Mouse (Mus musculus): ENCODE measurements around the gene Mdga1.

Mdga1 gene

DNA sequence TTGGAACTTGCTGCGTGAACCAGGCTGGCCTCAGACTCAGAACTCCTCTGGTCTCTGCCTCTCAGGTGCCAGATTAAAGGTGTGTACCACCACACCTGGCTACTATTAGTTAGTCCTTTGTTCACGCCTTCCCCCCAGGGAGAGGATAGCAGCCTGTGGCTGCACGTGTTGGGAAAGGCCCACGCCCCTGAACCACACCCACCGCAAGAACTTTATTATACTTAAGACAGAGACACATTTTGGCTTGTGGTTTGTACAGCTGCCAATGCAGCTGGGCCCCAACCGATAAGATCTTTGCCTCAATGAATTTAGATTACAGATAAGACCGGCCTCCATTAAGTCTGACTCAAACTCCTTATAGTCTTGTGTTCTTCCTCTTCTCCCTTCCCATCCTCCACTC is 10.0 kb upstream of the Mdga1 start:
- DNase-seq, result no peak

DNA sequence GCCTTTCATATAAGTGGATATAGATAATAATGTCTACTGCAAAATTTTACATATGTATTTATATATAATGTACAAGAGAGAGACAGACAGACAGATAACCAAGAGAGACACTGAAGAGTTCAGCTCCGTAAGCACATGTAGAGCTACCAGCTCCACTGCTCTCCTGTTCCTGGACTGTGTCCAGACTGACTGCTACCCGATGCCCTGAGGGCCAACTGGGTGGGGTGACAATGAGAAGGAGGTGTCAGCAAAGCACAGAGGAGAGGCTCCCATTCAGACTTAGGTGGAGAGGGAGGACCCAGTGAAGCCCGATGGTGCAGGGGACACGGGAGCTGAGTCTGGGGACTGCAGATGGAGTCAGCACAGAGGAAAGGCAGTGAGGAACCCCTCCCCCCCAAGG is 9.1 kb upstream of the Mdga1 start:
- no peak for DNase-seq

DNA sequence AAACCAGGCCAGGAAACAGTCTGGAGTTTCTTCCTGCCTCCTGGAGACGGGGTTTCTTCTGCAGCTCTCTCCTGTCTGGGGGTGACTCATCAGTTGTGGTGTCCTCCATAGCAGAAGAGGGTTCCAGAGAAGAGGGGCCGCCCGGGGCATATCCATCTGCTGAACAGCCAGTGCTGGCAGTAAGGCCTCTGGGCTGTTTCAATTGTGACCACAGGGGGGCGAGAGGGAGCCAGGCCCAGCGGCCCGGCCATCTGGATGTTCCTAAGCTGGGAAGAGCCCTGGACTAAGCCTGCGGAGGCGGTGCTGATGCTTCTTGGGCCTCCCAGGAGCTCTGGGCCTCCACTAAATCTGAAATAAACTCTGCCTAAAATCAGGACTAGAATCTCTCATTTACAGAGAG is 5.8 kb upstream of the Mdga1 start:
- peak; percentile 89 for DNase-seq

DNA sequence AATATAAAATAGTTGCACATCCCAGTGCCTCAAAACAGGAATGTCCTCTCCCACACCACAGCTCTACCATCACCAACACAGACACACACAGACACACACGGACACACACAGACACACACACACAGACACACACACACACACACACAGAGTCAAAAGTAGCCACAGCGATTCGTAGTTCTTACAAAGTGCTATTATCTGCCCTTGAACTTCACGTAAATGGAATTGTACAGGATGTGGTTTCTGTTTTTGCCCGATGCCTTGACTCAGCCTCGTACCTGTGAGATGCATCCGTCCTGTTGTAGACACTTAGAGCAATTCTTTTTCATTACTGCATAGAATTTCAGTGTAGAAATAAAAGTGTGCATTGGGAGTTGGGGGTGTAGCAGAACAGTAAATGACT is 3.3 kb upstream of the Mdga1 start:
- DNase-seq, result no peak

DNA sequence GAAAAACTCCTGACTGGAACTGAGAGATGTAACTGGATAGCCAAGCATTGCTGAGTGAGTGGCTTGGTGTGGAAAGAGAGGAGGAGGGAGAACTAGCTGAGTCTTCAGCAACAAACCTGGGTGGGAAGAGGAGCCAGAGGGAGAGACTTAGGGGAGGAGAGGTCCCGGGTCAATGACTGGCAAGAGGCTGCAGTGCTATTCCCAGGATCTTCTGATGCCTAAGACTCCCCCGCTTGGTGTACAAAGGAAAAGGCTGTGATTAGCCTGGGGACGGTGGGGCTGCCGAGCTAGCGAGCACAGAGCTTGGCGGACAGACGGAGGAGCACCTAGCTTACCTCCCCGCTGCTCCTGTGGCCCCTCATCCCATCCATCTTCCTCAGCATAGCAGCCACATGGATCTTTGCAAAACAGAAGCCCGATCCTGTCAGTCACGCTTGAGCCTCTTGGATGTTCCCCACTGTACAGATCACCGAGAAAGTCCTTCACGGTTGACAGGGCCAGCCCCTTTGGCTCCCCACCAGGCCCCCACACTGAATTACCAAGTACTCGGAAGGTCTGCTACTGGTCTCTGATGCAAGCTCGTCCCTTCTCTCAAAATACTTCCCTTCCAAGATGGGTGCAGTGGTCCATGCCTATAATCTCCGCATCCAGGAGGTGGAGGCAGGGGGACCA is 2.0 kb upstream of the Mdga1 start:
- DNase-seq, result no peak

DNA sequence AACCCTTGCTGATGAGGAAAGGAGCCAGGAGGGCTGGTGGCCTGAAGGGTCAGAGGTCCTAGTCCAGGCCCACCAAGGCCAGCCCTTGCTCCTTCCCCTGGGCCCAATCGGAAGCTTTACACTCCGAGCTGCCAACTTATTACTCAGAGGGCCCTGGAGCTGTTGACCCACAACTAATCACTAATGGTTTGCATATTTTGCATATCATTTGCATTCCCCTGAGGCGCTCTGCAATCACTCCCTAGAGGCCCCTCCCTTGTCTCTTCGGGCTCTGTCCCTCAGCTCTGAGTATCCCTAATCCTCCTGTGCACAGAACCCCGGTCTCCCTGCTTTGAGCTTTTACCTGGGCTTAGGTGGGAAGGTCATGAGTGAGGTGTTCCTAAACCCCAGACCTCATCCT is 4.4 kb downstream of the Mdga1 start:
- no peak for DNase-seq

DNA sequence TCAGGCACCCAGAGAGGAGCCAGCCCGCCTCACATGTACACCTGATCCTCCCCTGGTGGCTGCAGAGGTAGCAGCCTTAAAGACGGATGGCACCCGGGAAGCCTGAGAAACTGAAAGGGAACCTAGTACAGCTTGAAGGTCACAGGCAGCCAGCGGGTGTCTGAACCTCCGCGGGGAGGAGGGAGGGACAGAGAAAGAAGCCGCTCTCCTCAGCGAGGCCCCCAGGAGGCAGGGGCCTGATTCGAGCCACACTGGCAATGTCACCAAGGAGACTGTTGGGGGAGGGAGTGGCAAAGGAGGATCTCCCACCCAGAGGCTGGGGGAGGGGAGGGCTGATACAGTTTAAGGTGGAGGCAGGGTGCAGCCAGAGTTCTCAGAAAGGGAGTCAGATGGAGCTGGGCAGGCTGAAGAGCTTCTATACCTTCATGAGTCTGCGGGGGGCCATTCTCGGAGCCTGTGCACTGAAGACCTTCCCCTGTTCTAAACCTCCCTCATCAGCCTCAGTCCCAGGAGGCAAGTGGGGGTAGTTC is 6.1 kb downstream of the Mdga1 start:
- DNase-seq, result no peak

DNA sequence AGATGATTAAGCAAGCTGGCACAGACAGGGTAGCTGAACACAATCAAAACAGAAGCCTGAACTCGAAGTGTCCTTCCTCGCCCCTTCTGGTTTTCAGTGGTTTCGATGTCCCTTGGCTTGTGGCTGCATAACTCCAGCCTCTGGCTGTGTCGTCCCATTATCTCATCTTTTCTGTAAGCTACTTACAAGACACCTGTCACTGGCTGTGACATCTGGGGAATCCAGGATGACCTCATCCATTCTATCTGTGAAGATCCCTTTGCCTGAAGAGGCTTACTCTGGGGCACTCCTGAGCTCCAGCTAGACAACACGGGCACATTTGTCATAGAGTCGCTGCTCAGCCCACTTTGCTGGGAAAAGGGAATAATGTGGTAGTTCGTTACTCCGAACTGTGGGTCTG is 14.0 kb downstream of the Mdga1 start:
- no peak for DNase-seq

DNA sequence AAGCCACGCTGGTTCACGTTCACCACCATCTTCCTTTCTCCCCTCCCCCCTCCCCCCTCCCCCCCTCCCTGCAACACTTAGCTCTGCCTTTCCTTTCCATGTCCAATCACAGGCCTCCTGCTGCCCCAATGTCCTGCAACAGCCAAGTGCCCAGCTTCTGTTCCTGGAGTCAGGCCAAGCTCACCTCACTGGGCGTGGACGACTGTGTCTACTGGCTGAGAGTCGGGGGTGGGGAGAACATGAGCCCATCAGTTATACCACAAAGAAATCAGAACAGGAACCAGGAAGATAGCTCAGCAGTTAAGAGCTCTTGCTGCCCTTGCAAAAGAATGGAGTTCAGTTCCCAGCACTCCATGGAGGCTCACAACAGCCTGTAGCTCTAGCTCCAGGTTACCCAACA is 15.6 kb downstream of the Mdga1 start:
- DNase-seq, result no peak

DNA sequence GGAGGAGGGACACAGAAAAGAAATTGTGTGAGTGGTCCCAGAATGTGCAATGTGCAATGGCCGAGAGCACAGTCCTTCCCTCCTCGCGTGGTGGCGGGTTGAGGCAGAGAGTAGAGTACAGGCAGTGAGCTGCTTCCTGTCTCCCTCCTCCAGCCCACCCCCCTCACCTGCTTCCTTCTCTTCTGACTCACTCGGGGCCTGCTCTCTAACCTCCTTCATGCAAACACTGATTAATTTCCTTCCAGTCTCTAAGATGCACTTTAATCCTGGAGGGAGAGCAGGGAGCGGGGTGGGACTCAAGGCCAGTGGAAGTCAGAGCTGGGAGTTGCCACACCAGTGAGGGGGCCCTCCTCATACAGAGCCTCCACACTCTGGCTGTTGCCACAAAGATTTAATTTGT is 18.8 kb downstream of the Mdga1 start:
- DNase-seq, result no peak

DNA sequence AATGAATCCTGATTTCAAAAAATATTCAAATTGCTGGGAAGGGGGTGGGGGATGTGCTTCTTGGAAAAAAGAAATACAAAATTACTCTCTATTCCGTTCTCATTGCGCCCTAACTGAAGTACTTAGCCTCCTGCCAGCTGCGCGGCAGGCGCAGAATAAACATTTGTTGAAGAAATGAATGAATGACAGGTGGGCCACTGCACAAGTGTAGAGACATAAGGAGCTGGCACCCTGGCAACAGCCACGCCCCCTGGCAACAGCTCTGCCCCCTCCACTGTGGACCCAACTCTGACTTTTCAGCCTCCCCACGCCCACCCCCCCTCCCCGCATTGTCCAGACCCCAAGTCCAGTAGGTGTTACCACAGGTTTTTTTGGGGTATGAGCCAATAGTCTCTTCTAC is 19.3 kb downstream of the Mdga1 start:
- DNase-seq, result no peak

DNA sequence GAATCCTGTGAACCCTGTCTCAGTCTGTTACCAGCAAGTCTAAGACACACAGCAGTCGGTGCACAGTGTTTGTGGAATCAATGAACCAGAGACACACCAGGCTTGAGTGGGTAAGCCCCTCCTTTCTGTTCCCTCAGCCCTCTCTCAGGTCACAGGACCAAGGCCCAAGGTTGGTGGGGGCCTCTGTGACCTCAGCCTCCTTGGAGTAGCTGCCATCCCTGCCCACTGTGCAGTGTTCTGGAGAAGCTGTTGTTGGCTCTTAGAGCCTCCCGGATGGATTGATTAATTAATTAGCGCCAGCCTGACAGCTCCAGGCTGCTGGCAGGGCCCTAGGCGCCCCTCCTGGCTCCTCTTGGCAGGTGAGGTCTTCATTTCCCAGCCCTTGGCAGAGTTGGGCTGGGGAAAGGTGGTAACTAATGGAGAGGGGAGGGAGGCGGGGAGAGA is 22.6 kb downstream of the Mdga1 start:
- no peak for DNase-seq

DNA sequence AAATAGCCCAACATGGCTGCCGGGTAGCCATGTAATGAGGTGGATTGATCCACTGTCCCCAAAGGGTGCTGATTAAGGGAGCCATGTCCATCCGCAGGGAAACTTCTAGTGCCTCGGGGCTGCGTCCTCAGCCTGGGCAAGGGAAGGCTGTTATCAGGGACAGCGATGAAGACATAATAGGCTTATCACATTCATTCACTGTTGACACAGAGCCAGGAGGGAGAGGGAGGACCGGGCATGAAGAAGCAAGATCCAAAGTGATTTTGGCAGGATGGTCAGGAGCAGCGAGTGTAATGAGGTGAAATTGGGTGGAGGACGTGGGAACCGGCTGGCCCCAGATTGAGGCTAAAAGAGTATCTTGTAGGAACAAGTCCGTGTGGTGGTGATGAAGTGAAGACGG is 25.5 kb downstream of the Mdga1 start:
- no peak for DNase-seq

DNA sequence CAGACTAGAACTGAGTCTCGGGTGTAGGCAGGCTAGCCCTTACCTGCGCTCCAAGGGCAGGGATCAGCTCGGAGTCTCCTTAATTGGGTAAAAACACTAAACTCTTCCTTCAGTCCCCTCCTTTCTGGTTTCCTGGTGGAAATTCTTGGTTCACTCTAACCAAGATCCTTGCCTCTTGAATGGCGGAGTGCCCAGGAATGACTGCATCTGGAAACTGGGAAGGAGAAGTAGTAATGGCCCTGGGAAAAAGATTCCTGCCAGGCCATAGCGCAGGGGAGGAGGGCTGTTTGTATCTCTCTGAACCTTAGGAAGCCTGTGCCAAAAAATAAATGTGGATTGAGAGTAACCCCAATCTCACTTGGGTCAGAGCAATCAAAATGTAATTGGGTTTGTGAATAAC is 30.9 kb downstream of the Mdga1 start:
- DNase-seq, result no peak

DNA sequence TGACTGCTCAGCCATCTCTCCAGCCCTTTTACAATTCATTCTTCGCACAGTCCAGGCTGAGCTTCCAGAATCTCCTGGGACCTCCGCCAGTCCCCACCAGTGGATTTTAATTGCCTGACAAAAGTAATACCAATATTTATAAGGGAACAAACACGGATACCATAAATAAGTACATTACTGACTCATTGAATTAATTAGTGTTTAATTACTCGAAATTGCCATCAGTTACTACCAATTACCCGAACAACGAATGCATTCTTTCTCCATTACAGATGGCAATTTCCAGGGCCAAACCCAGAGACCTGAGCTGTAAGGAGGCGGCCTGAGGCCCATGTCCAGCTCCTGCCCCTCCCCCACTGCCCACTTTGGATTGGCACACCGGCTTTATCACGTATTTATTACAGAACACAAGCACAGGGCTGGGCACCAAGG is 32.5 kb downstream of the Mdga1 start:
- DNase-seq, result no peak

DNA sequence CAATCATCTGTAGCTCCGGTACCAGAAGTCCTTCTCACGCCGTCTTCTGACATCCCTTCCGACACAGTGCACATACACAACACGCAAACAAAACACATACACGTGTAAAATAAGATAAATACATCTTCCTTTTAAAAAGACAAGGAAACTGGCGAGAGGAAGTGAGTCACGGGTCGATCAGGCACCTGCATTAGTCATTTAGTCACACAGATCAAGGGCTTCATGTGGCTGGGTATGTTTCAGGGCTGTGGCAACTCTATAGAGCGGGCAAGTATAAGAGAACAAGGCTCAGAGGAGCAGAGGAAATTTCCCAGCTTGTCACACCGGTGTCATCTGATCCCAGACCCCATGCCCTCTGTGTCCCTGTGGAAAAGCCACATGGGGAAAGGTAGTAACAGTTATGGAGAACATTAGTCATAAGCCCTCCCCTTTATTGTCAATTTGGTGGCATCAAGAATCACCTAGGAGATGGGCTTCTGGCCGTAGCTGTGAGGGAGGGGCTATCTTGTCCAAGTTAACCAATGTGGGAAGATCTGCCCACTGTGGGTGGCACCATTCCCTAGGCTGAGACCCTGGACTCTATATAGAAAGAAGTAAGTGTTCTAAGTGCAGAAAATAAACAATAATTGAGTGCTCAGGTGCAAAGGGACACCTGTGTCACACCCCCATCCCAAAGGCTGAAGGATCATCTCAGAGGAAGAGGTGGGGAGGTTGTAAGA is 35.6 kb downstream of the Mdga1 start:
- no peak for DNase-seq

DNA sequence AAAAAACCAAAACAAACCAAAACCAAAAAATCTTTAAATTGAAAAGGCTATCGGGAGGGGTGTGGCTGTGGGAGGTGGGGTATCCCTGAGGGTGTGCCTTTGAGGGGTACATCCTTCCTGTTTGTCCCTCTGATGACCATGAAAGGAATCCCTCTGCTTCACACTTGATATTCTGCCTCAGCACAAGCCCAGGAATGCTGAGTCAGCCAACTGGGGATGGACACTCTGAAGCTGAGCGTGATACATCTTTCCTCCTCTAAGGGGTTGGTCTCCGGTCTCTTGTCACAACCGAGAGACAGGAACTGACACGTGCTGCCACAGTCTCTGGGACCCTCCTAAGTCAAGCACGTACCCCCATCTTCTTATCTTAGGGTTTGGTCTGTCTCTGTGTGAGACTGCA is 37.1 kb downstream of the Mdga1 start:
- no peak for DNase-seq

DNA sequence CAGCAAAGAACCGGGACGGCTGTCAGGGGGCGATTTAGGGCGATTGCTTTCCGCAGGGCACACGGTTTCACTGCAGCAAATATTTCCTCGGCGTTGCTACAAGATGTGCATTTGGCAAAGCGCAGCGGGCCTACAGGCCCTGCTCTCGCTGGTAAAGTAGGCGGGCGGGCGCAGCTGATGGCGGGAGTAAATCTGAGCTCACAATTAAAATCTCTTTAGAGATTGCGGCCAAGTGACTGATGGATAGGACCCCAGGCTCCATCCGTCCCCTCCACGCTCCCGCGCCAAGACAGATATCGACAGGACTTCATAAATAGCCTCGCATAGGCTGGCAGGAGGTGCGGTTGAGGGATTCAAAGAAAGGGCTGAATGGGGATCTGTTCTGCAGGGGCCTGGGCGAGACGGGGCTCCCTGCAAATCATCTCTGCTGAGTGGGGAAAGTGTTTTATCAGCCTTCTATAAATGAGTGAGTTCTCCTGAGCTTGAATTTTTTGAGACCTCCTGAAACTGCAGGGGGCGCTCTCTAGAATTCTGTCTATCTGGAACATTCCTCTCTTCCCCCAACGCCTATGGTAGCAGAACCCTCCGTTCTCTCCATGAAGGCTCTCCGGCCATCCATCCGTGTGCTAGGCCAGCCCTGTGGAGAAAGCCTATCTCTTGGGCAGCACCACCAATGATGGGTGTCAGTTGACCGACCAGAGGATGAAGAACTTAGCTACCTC is 38.5 kb downstream of the Mdga1 start:
- DNase-seq, result no peak

DNA sequence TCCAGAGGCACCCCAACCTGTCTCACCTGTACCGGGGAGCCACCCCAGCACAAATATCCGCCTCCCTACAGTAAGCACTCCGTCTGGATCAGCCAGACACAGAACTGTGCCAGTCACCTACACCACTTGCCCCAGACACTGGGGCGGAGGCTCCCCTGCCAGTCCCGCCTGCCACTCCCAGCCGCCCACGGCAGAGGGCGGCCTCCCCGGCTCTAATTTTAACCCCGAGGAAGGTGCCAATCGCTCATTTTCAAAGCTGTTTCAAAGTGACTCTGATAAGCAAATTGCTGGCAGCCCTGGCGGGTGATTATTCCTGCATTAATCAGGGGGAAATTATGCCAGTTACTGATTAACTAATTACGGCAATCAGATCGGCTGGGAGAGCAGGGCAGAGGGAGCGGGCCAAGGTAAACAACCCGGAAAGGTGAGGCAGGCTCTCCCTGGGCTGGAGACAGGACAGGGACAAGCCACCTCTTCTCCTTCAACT is 41.1 kb downstream of the Mdga1 start:
- no peak for DNase-seq

DNA sequence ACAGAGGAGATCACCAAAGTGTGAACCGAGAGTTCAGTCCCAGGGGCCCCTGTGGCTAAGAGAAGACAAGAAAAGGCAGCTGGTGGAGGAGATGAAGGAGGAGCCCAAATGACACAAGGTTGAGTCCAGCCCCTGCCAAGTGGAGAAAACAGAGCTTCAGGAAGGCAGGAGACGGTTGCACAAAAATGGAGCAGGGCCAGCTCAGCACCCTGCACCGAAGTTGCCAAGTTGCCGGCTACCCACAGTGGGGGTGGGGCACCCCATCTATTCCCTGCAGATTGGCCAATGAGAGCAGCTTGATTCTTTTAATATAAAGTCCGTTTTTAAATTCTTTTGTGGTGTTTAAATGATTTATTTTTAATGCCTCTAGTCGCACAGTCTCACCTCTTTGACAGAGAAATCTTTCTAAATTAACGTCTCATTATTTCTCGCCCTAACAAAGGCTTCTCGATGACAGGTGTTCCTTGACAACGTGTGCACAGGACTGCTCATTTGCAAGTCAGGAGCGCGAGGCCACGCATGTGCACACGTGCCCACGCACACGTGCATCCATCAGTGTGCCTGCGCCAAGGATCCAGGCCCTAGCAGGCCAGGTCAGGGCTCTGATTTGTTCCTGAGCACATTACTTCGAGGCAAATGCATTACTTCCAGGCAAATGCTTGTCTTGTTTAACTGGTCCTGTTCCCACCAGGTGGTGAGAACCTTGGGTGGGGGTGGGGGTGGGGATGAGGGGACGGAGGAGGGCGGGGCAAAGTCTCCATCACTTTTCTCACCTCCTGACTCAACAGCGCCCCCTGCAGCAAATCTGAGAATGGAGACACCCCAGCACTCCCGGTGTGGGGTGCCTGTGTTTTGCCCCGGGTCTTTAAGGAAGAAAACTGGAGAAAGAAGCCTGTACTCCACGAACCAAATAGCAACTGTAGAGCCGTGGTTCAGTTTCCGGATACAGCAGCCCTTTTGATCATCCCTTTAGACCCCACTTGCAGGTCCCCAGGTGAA is 44.0 kb downstream of the Mdga1 start:
- no peak for DNase-seq

DNA sequence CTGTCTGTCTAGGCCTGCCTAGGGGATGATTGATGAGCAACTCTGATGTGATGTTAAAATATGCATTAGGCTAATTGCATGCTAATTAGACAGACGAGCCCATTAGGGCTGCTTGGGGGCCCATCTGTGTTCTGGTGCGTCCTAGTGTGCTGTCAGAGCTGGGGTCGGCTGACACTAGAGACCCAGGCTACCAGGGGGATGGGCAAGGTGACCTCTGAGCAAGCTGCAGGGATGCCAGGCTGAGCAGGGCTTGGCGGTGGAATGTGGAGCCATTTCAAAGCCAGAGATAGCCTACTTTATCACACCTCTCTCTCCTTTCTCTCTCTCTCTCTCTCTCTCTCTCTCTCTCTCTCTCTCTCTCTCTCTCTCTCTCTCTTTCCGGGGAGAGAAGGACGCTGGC is 49.8 kb downstream of the Mdga1 start:
- DNase-seq, result no peak

DNA sequence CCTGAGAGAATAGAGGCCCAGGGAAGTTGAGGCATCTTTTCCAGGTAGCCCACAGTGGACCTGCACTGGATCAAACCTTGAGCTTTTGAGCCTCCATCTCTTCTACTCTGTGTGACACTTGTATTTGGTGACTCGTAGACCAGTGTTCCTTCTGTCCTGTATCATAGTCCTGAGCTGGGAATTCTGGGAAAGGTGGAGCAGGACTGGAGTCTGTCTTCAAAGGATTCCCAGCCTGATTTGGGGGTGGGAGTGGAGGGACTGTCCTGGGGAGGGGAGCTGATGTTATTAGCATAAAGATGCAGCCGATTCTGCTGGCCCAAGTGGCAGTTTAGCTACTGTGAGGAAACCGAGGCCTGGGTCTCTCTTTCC is 50.4 kb downstream of the Mdga1 start:
- no peak for DNase-seq

Measured in right cerebral cortex, postnatal 14 days (tissue).